Mouse (Mus musculus) neural tube, embryonic 13.5 days (tissue): ENCODE measurements around the gene Tmcc3. TPM values are rescaled to one million over a fixed set of nuclear protein-coding genes. Genes with fewer than 3 reads are reported as not detected.
A peak's percentile ranks its signal among the peaks of the same experiment; 100 is the strongest.

Experiments used
- ATAC-seq: fragments of 200-750 bp; cut with Nextera tagmentation; 2 replicates; pipeline ENCODE4 v1.8.0; 2017; ENCODE audit warnings: low read depth, mild to moderate bottlenecking, moderate TSS enrichment, moderate library complexity
- H3K27ac ChIP-seq: fragments of 300-500 bp; sonication (generic); replicated peaks from 2 replicates; pipeline ENCODE4 v1.5.1; 2015; ENCODE audit warnings: moderate library complexity, mild to moderate bottlenecking, inconsistent platforms
- H3K27me3 ChIP-seq: fragments of 300-500 bp; sonication (generic); 2 replicates; pipeline ENCODE4 v1.6.1; 2015; ENCODE audit warnings: mild to moderate bottlenecking, inconsistent platforms
- H3K36me3 ChIP-seq: fragments of 300-500 bp; sonication (generic); 2 replicates; pipeline ENCODE4 v1.6.1; 2015; ENCODE audit warnings: mild to moderate bottlenecking, inconsistent platforms
- H3K4me1 ChIP-seq: fragments of 300-500 bp; sonication (generic); replicated peaks from 2 replicates; pipeline ENCODE4 v1.6.1; 2015; ENCODE audit warnings: inconsistent platforms
- H3K4me2 ChIP-seq: fragments of 300-500 bp; sonication (generic); 2 replicates; pipeline ENCODE4 v1.6.1; 2015; ENCODE audit warnings: inconsistent platforms, mild to moderate bottlenecking, moderate library complexity
- H3K4me3 ChIP-seq: fragments of 300-500 bp; sonication (generic); 2 replicates; pipeline ENCODE4 v1.5.1; 2015; ENCODE audit warnings: mild to moderate bottlenecking, inconsistent platforms
- H3K9ac ChIP-seq: fragments of 300-500 bp; sonication (generic); 2 replicates; pipeline ENCODE4 v1.6.1; 2015; ENCODE audit warnings: moderate library complexity, mild to moderate bottlenecking, inconsistent platforms
- H3K9me3 ChIP-seq: fragments of 300-500 bp; sonication (generic); 2 replicates; pipeline ENCODE4 v1.6.1; 2016; ENCODE audit warnings: inconsistent platforms
- WGBS: fragments of 180-500 bp; shearing (Covaris S2); methylation state at CpG from one replicate; pipeline ENCODE4 v1.1.7; 2015; 5-methylcytosine and 5-hydroxymethylcytosine counted together
- polyA plus RNA-seq: library from polyadenylated mRNA; unstranded; fragments of >200 nt; fragmentation: Nextera tagmentation; extraction: Ambion mirVana; gene quantifications from 2 replicates; pipeline ENCODE4 v1.2.1, GENCODE M21; 2015

Tmcc3 gene
- polyA plus RNA-seq, 1 experiment from 2014 or later: 12.0 TPM

DNA sequence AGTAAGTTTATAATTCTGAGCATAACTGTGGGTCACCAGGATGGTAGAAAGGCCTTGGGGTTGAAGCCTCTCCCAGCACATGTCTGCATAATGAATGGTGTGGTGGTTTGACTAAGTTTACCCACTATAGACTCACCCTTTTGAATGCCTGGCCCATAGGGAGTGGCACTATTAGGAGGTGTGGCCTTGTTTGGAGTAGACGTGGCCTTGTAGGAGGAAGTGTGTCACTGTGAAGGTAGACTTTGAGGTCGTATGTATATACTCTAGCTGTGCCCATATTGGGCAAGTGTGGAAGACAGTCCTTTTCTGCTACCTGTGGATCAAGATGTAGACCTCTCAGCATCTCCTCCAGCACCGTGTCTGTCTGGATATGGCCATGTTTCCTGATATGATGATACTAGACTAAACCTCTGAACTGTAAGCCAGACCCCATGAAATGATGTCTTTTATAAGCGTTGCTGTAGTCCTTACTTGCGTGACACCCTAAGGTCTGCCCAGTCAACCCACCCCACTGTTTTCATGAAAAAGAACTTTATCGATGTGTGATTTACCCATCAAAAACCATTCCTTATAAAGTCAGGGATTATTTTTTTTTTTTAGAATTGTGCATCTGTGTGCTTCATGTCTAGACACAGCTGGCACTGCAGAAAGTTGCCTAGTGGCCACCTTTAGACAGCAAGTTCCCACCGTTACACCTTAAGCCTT, 40.6 kb downstream of the Tmcc3 start:
- no peak overlapping the region for H3K4me3 ChIP-seq
- ATAC-seq: no peak
- no peak overlapping the region for H3K27ac ChIP-seq
- no peaks in the 10 kb centered on the region for H3K27me3 ChIP-seq
- H3K9ac ChIP-seq: no peak overlapping the region
- 94% methylated on average over 7 of the region's 7 CpGs for WGBS
- H3K36me3 ChIP-seq: no peaks in the 10 kb centered on the region
- no peaks in the 10 kb centered on the region for H3K9me3 ChIP-seq
- H3K4me1 ChIP-seq: peaks cover 10% of the 10 kb centered on the region; the same call in 1 of the 2 replicates
- H3K4me2 ChIP-seq: no peak overlapping the region

DNA sequence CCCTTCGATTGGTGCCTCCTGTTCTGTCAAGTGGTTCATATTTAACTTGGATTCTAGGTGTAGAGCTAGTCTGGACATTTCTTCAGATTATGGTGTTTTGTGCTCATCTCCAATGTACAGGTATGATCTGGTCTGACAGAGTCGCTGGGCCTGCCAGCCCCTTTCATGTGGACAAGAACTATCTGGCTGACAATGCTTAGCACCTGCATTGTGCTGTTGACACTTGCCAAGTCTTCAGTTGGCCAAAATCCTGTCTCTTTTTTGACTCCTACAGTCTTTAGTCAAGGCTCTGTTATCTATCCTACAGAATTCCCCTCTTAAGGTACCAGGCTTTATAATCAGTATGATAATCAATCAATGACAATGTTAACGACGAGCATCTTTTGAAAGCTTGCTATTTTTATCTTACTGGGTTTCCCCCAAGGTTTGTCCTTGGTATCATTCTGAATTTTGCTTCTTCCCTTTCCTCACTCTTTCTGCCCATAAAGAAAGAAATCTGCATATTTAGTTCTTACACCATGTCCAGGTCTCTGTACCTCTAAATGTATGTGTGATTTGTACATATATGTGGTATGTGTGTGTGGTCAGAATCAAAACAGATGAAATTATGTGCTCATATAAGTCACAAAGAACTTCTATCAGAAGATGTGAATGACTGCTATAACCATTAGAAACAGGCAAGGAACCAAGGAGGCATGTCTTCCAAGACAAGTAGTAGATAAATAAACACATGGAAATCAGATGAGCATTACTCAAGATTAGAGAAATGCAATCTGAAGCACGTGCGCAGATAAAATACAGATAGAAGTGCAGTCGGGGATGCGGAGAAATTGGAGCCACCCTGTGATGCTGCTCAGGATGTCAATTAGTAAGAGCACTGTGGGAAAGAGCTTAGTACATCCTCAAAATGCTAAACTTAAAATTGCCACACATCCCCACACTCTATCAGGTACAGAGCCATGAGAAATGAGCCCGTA, 41.4 kb downstream of the Tmcc3 start:
- no peak overlapping the region for H3K9ac ChIP-seq
- H3K27me3 ChIP-seq: no peaks in the 10 kb centered on the region
- no peaks in the 10 kb centered on the region for H3K9me3 ChIP-seq
- no peak overlapping the region for H3K4me3 ChIP-seq
- WGBS: 89% methylated on average over 9 of the region's 9 CpGs
- H3K4me1 ChIP-seq: peaks cover 10% of the 10 kb centered on the region; the same call in 1 of the 2 replicates
- no peak overlapping the region for H3K27ac ChIP-seq
- no peaks in the 10 kb centered on the region for H3K36me3 ChIP-seq
- no peak for ATAC-seq
- H3K4me2 ChIP-seq: no peak overlapping the region

DNA sequence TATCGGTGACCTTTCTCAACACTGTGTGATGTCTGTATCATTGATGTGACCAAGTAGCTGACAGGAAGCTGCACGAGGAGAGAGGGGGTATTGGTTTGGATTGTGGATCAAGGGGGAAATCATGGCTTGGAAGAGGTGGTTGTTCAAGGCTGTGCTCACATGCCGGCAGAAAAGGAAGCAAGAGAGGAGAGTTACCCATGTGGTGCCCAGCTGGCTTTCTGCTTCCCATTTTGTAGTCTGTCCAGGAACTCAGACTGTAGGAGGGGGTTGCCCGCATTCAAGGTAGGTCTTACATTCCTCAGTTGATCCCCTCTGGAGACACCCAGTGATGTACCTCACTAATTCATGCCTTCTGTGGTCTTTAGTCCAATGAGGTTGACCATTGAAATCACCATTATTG, 42.3 kb downstream of the Tmcc3 start:
- Histone ChIP-seq H3K4me1 (peaks cover 10% of the 10 kb centered on the region; the same call in 1 of the 2 replicates), H3K9me3 (no peaks in the 10 kb centered on the region), H3K36me3 (no peaks in the 10 kb centered on the region), H3K4me2 (no peak overlapping the region), H3K27me3 (no peaks in the 10 kb centered on the region), H3K27ac (no peak overlapping the region), H3K9ac (no peak overlapping the region), H3K4me3 (no peak overlapping the region)
- WGBS: 74% methylated on average over 4 of the region's 4 CpGs
- no peak for ATAC-seq

GRCm38 (mm10) chr10:94354427-94354826, 42.7 kb downstream of the Tmcc3 start:
- WGBS: 75% methylated on average over 3 of the region's 3 CpGs
- H3K4me1 ChIP-seq: peaks cover 10% of the 10 kb centered on the region; the same call in 1 of the 2 replicates
- no peak overlapping the region for H3K9ac ChIP-seq
- H3K27ac ChIP-seq: no peak overlapping the region
- no peaks in the 10 kb centered on the region for H3K27me3 ChIP-seq
- no peak overlapping the region for H3K4me3 ChIP-seq
- no peak for ATAC-seq
- H3K4me2 ChIP-seq: no peak overlapping the region
- no peaks in the 10 kb centered on the region for H3K36me3 ChIP-seq
- H3K9me3 ChIP-seq: no peaks in the 10 kb centered on the region

GRCm38 (mm10) chr10:94356504-94357169, 44.9 kb downstream of the Tmcc3 start:
- H3K4me3 ChIP-seq: no peak overlapping the region
- no peak overlapping the region for H3K4me2 ChIP-seq
- ATAC-seq: no peak
- H3K4me1 ChIP-seq: no peaks in the 10 kb centered on the region
- H3K9ac ChIP-seq: no peak overlapping the region
- no peaks in the 10 kb centered on the region for H3K36me3 ChIP-seq
- H3K27ac ChIP-seq: no peak overlapping the region
- H3K27me3 ChIP-seq: no peaks in the 10 kb centered on the region
- no peaks in the 10 kb centered on the region for H3K9me3 ChIP-seq
- 93% methylated on average over 13 of the region's 13 CpGs for WGBS

DNA sequence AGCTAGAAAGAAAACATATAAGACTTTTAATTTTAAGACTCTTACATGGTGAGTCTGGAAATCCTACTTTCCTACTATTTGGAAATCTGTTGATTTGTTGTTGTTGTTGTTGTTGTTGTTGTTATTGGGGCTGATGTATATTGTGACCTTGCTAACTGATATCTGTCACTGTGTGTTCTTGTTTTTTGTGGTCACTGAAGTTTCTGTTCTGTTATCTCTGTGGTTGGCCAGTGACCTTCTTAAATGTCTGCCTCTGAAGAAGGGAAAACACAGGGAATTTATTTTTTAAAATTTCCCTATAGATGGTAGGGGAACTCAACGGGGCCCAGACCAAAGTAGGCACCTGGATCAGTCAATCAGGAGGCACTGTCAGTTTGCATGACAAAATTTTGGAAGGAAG, 48.9 kb downstream of the Tmcc3 start:
- H3K27me3 ChIP-seq: no peaks in the 10 kb centered on the region
- 68% methylated on average over 1 of the region's 1 CpGs for WGBS
- 0 out of 2 replicates have a peak, but pooled peaks cover 5% of the 10 kb centered on the region for H3K9me3 ChIP-seq
- H3K4me3 ChIP-seq: no peak overlapping the region
- H3K36me3 ChIP-seq: no peaks in the 10 kb centered on the region
- ATAC-seq: no peak
- H3K27ac ChIP-seq: no peak overlapping the region
- H3K9ac ChIP-seq: no peak overlapping the region
- H3K4me1 ChIP-seq: no peaks in the 10 kb centered on the region
- no peak overlapping the region for H3K4me2 ChIP-seq

DNA sequence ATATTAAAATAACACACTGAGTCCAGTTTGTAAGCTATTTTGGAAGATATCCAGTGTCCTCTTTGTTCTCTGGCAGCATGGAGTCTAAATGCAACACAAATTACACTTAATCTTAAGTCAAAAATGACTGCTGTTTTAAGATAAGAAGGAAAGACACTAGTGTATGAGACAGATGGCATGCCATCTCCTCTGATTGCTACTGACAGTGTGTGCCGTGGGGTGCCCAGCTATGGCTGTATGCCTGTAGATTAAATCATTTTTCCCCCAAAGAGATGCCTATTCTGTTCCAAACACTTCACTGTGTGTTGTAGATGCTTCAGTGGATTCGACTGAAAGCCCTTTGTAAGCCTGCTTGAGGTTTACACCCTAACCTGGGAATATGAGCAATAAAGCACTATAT, 59.5 kb downstream of the Tmcc3 start:
- no peaks in the 10 kb centered on the region for H3K9me3 ChIP-seq
- no peak for ATAC-seq
- H3K9ac ChIP-seq: no peak overlapping the region
- H3K4me1 ChIP-seq: peaks cover 34% of the 10 kb centered on the region
- no peak overlapping the region for H3K4me2 ChIP-seq
- no peaks in the 10 kb centered on the region for H3K36me3 ChIP-seq
- no peaks in the 10 kb centered on the region for H3K27me3 ChIP-seq
- H3K27ac ChIP-seq: no peak overlapping the region
- no peak overlapping the region for H3K4me3 ChIP-seq
- WGBS: 60% methylated on average over 2 of the region's 2 CpGs

DNA sequence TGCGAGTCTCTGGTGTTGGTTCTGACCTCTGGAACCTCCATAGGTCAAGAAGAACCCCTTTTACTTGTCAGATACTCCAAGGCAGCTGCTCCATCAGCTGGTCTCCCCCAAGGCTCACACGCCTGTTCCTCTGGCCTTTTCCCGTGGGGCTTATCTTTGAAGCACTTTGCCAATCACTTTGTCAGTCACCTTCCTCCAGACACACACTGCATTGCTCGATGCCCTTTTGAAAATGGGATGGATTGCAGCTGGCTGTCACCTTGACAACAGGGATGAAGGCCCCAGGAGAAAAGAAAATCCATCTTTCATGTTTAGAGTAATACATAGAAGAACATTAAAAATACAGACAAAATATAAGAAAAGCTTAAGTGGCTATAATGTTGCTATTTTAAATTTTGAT, 65.2 kb downstream of the Tmcc3 start:
- ATAC-seq: no peak
- Histone ChIP-seq H3K4me2 (no peak overlapping the region), H3K4me3 (no peak overlapping the region), H3K27ac (no peak overlapping the region), H3K4me1 (peaks cover 52% of the 10 kb centered on the region), H3K9me3 (no peaks in the 10 kb centered on the region), H3K36me3 (no peaks in the 10 kb centered on the region), H3K9ac (no peak overlapping the region), H3K27me3 (no peaks in the 10 kb centered on the region)
- WGBS: 59% methylated on average over 4 of the region's 4 CpGs

- Histone ChIP-seq H3K9me3 (no peaks in the 10 kb centered on the region), H3K4me3 (no peak overlapping the region), H3K9ac (no peak overlapping the region), H3K36me3 (no peaks in the 10 kb centered on the region), H3K4me2 (no peak overlapping the region), H3K27ac (peak overlapping the region; percentile 52), H3K4me1 (peaks cover 43% of the 10 kb centered on the region), H3K27me3 (no peaks in the 10 kb centered on the region)
- no peak for ATAC-seq
- WGBS: 73% methylated on average over 10 of the region's 10 CpGs
Observed at GRCm38 (mm10) chr10:94377844-94378243, 66.1 kb downstream of the Tmcc3 start.

GRCm38 (mm10) chr10:94378383-94378782, 66.6 kb downstream of the Tmcc3 start:
- no peaks in the 10 kb centered on the region for H3K9me3 ChIP-seq
- 66% methylated on average over 13 of the region's 13 CpGs for WGBS
- no peak overlapping the region for H3K4me3 ChIP-seq
- H3K4me1 ChIP-seq: peaks cover 38% of the 10 kb centered on the region
- H3K4me2 ChIP-seq: peak overlapping the region; percentile 4; the same call in 1 of the 2 replicates
- no peaks in the 10 kb centered on the region for H3K36me3 ChIP-seq
- no peak overlapping the region for H3K9ac ChIP-seq
- H3K27ac ChIP-seq: peak overlapping the region; percentile 52
- ATAC-seq: peak; percentile 85
- H3K27me3 ChIP-seq: no peaks in the 10 kb centered on the region

DNA sequence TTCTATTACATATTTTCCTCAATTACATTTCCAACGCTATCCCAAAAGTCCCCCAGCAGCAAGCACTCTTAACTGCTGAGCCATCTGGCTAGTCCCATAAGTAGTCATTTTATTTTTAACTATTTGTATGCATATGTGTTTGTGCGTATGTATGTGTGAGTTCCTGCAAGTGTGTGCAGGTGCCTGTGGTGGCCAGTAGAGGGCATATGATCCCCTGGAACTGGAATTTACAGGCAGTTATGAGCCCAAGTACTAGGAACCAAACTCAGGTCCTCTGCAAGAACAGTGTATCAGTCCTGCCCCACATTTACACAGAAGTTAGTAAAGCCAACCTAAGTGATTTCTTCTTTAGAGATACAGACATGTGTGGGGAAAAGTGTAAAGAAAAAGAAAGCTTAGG, 68.3 kb downstream of the Tmcc3 start:
- Histone ChIP-seq H3K9ac (no peak overlapping the region), H3K4me2 (no peak overlapping the region), H3K27ac (no peak overlapping the region), H3K9me3 (peaks cover 3% of the 10 kb centered on the region; the same call in 1 of the 2 replicates), H3K27me3 (no peaks in the 10 kb centered on the region), H3K4me1 (peaks cover 27% of the 10 kb centered on the region), H3K4me3 (no peak overlapping the region), H3K36me3 (no peaks in the 10 kb centered on the region)
- no peak for ATAC-seq
- WGBS: 81% methylated on average over 2 of the region's 2 CpGs
